Mouse (Mus musculus): ENCODE data around the gene 4833427G06Rik. TPM values are rescaled to one million over a fixed set of nuclear protein-coding genes. Genes with fewer than 3 reads are reported as not detected.
A peak's percentile ranks its signal among the peaks of the same experiment; 100 is the strongest.

The 4833427G06Rik gene
- polyA plus RNA-seq, 1 experiment from 2014 or later = not detected

- Histone ChIP-seq H3K9me3 (ENCODE audit: control insufficient read depth, low read length) (no peaks in the 10 kb centered on the region), H3K36me3 (ENCODE audit: control insufficient read depth, insufficient read depth, low read length) (no peaks in the 10 kb centered on the region), H3K27ac (replicated peaks; ENCODE audit: low read depth, low read length) (no peak overlapping the region), H3K27me3 (ENCODE audit: control insufficient read depth, insufficient read depth, low read length) (no peaks in the 10 kb centered on the region), H3K4me2 (ENCODE audit: low read length) (no peak overlapping the region), H3K4me3 (replicated peaks; ENCODE audit: low read depth, low read length) (no peak overlapping the region), H3K9ac (replicated peaks; ENCODE audit: low read length) (no peak overlapping the region), H3K4me1 (ENCODE audit: control insufficient read depth, insufficient read depth, low read length) (no peaks in the 10 kb centered on the region)
- 88% methylated on average over 4 of the region's 4 CpGs for WGBS
- DNase-seq = no peak
- no peak for ATAC-seq (ENCODE audit: low FRiP score, low TSS enrichment)
Observed at GRCm38 (mm10) chr9:51137432-51137831, 35.6 kb upstream of the 4833427G06Rik start.

DNA sequence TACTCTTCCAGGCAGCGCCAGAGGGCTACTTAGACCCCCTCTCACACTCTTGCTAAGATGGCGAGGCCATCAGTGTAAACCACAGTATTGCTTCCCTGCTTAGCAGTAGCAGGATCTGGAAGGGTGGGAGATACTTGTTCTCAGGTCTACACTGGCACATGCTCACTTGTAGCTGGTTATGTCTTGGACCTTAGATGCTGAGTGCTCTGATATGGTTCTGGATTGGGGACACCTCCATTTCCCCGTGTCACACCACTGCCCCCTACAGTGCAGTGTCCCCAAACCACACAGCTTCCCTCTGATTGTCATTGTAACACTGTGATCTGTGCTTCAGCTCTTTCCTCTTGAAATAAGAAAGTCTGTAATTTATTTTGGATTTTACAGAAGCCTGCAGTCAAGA, 35.1 kb upstream of the 4833427G06Rik start:
- DNase-seq = peak; percentile 29
- no peak for ATAC-seq (ENCODE audit: low FRiP score, low TSS enrichment)
- H3K27ac ChIP-seq (replicated peaks; ENCODE audit: low read depth, low read length) = no peak overlapping the region
- no peak overlapping the region for H3K4me2 ChIP-seq (ENCODE audit: low read length)
- no peak overlapping the region for H3K9ac ChIP-seq (replicated peaks; ENCODE audit: low read length)
- WGBS = 62% methylated on average over 3 of the region's 3 CpGs
- H3K27me3 ChIP-seq (ENCODE audit: control insufficient read depth, insufficient read depth, low read length) = no peaks in the 10 kb centered on the region
- H3K4me1 ChIP-seq (ENCODE audit: control insufficient read depth, insufficient read depth, low read length) = no peaks in the 10 kb centered on the region
- no peak overlapping the region for H3K4me3 ChIP-seq (replicated peaks; ENCODE audit: low read depth, low read length)
- no peaks in the 10 kb centered on the region for H3K9me3 ChIP-seq (ENCODE audit: control insufficient read depth, low read length)
- no peaks in the 10 kb centered on the region for H3K36me3 ChIP-seq (ENCODE audit: control insufficient read depth, insufficient read depth, low read length)

DNA sequence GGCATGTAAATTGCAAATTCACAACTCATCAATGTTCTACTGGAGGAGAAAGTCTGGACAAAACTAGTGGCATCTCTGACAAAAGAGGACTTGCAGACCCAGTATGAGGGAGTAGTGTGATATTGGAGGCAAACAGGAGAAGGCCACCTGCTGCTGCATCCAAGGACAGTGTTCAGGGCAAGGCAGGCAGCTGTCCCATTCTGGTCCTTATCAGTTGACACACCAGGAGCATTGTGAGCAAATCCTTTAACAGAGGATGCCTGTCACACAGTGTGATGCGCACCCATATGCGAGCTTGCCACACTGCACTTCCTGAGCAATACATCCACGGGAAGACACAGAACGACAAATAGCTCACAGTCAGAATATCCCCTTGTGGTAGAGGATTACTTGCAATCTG, 12.9 kb upstream of the 4833427G06Rik start:
- 68% methylated on average over 4 of the region's 4 CpGs for WGBS
- Histone ChIP-seq H3K4me3 (replicated peaks; ENCODE audit: low read depth, low read length) (no peak overlapping the region), H3K9me3 (ENCODE audit: control insufficient read depth, low read length) (no peaks in the 10 kb centered on the region), H3K27ac (replicated peaks; ENCODE audit: low read depth, low read length) (no peak overlapping the region), H3K9ac (replicated peaks; ENCODE audit: low read length) (no peak overlapping the region), H3K36me3 (ENCODE audit: control insufficient read depth, insufficient read depth, low read length) (no peaks in the 10 kb centered on the region), H3K27me3 (ENCODE audit: control insufficient read depth, insufficient read depth, low read length) (no peaks in the 10 kb centered on the region), H3K4me1 (ENCODE audit: control insufficient read depth, insufficient read depth, low read length) (no peaks in the 10 kb centered on the region), H3K4me2 (ENCODE audit: low read length) (no peak overlapping the region)
- DNase-seq (no peak), ATAC-seq (ENCODE audit: low FRiP score, low TSS enrichment) (no peak)

DNA sequence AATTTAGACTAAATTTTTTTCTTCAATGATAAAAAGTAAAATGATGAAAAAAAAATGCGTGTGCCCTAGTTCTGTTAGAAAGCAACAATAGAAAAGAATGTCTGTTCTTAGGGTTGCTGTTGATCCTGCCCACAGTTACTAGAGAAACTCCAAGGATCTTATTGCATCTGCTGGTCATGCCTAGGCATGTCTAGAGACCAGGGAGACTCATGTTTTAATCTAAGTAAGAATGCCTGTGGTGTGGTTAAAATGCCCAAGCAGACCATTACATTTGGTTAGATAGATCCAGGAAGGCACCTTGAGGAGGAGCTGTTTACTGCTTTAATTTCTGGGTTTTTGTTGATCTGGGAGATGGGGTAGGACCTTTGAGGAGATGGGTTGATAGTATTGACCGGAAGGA, 3.9 kb upstream of the 4833427G06Rik start:
- Histone ChIP-seq H3K4me1 (ENCODE audit: control insufficient read depth, insufficient read depth, low read length) (0 out of 2 replicates have a peak, but pooled peaks cover 9% of the 10 kb centered on the region), H3K27me3 (ENCODE audit: control insufficient read depth, insufficient read depth, low read length) (0 out of 2 replicates have a peak, but pooled peaks cover 6% of the 10 kb centered on the region), H3K36me3 (ENCODE audit: control insufficient read depth, insufficient read depth, low read length) (no peaks in the 10 kb centered on the region), H3K27ac (replicated peaks; ENCODE audit: low read depth, low read length) (no peak overlapping the region), H3K9me3 (ENCODE audit: control insufficient read depth, low read length) (no peaks in the 10 kb centered on the region), H3K9ac (replicated peaks; ENCODE audit: low read length) (no peak overlapping the region), H3K4me2 (ENCODE audit: low read length) (no peak overlapping the region), H3K4me3 (replicated peaks; ENCODE audit: low read depth, low read length) (no peak overlapping the region)
- DNase-seq (no peak), ATAC-seq (ENCODE audit: low FRiP score, low TSS enrichment) (no peak)
- 88% methylated on average over 2 of the region's 2 CpGs for WGBS

GRCm38 (mm10) chr9:51103808-51104514, 2.1 kb upstream of the 4833427G06Rik start:
- Histone ChIP-seq H3K27ac (replicated peaks; ENCODE audit: low read depth, low read length) (no peak overlapping the region), H3K36me3 (ENCODE audit: control insufficient read depth, insufficient read depth, low read length) (no peaks in the 10 kb centered on the region), H3K9me3 (ENCODE audit: control insufficient read depth, low read length) (no peaks in the 10 kb centered on the region), H3K4me3 (replicated peaks; ENCODE audit: low read depth, low read length) (peak overlapping the region; percentile 54), H3K9ac (replicated peaks; ENCODE audit: low read length) (peak overlapping the region; percentile 64), H3K27me3 (ENCODE audit: control insufficient read depth, insufficient read depth, low read length) (0 out of 2 replicates have a peak, but pooled peaks cover 6% of the 10 kb centered on the region), H3K4me2 (ENCODE audit: low read length) (peak overlapping the region; percentile 100), H3K4me1 (ENCODE audit: control insufficient read depth, insufficient read depth, low read length) (0 out of 2 replicates have a peak, but pooled peaks cover 9% of the 10 kb centered on the region)
- DNase-seq (peak; percentile 53), ATAC-seq (ENCODE audit: low FRiP score, low TSS enrichment) (peak; percentile 53; the same call in 1 of the 2 replicates)
- 11% methylated on average over 30 of the region's 30 CpGs for WGBS

GRCm38 (mm10) chr9:51102963-51103807, 1.3 kb upstream of the 4833427G06Rik start:
- DNase-seq (peak; percentile 79), ATAC-seq (ENCODE audit: low FRiP score, low TSS enrichment) (peak; percentile 70)
- Histone ChIP-seq H3K9ac (replicated peaks; ENCODE audit: low read length) (peak overlapping the region; percentile 64), H3K9me3 (ENCODE audit: control insufficient read depth, low read length) (no peaks in the 10 kb centered on the region), H3K36me3 (ENCODE audit: control insufficient read depth, insufficient read depth, low read length) (no peaks in the 10 kb centered on the region), H3K4me1 (ENCODE audit: control insufficient read depth, insufficient read depth, low read length) (0 out of 2 replicates have a peak, but pooled peaks cover 9% of the 10 kb centered on the region), H3K4me2 (ENCODE audit: low read length) (peak overlapping the region; percentile 100), H3K27ac (replicated peaks; ENCODE audit: low read depth, low read length) (no peak overlapping the region), H3K27me3 (ENCODE audit: control insufficient read depth, insufficient read depth, low read length) (0 out of 2 replicates have a peak, but pooled peaks cover 6% of the 10 kb centered on the region), H3K4me3 (replicated peaks; ENCODE audit: low read depth, low read length) (peak overlapping the region; percentile 54)
- 2% methylated on average over 44 of the region's 44 CpGs for WGBS

GRCm38 (mm10) chr9:51096306-51096705, 5.6 kb downstream of the 4833427G06Rik start:
- H3K4me2 ChIP-seq (ENCODE audit: low read length) = no peak overlapping the region
- ATAC-seq (ENCODE audit: low FRiP score, low TSS enrichment) (no peak), DNase-seq (no peak)
- no peaks in the 10 kb centered on the region for H3K9me3 ChIP-seq (ENCODE audit: control insufficient read depth, low read length)
- no peaks in the 10 kb centered on the region for H3K4me1 ChIP-seq (ENCODE audit: control insufficient read depth, insufficient read depth, low read length)
- H3K9ac ChIP-seq (replicated peaks; ENCODE audit: low read length) = no peak overlapping the region
- H3K4me3 ChIP-seq (replicated peaks; ENCODE audit: low read depth, low read length) = no peak overlapping the region
- H3K36me3 ChIP-seq (ENCODE audit: control insufficient read depth, insufficient read depth, low read length) = no peaks in the 10 kb centered on the region
- H3K27ac ChIP-seq (replicated peaks; ENCODE audit: low read depth, low read length) = no peak overlapping the region
- 71% methylated on average over 2 of the region's 2 CpGs for WGBS
- no peaks in the 10 kb centered on the region for H3K27me3 ChIP-seq (ENCODE audit: control insufficient read depth, insufficient read depth, low read length)

- no peaks in the 10 kb centered on the region for H3K4me1 ChIP-seq (ENCODE audit: control insufficient read depth, insufficient read depth, low read length)
- DNase-seq (no peak), ATAC-seq (ENCODE audit: low FRiP score, low TSS enrichment) (no peak)
- no peak overlapping the region for H3K4me2 ChIP-seq (ENCODE audit: low read length)
- no peaks in the 10 kb centered on the region for H3K27me3 ChIP-seq (ENCODE audit: control insufficient read depth, insufficient read depth, low read length)
- H3K27ac ChIP-seq (replicated peaks; ENCODE audit: low read depth, low read length) = no peak overlapping the region
- no peaks in the 10 kb centered on the region for H3K36me3 ChIP-seq (ENCODE audit: control insufficient read depth, insufficient read depth, low read length)
- 80% methylated on average over 5 of the region's 5 CpGs for WGBS
- H3K9me3 ChIP-seq (ENCODE audit: control insufficient read depth, low read length) = no peaks in the 10 kb centered on the region
- H3K4me3 ChIP-seq (replicated peaks; ENCODE audit: low read depth, low read length) = no peak overlapping the region
- H3K9ac ChIP-seq (replicated peaks; ENCODE audit: low read length) = no peak overlapping the region
Observed at GRCm38 (mm10) chr9:51093697-51094096, 8.2 kb downstream of the 4833427G06Rik start.
